Mouse (Mus musculus) C2C12 (cell line): Measurements from ENCODE around the gene Cadm1.

Source experiments
- CEBPB ChIP-seq: IDR thresholded peaks from one replicate; pipeline ENCODE4 v1.6.1; 2011; ENCODE audit warnings: low read depth, mild to moderate bottlenecking, control low read depth, moderate library complexity
- CTCF ChIP-seq: IDR thresholded peaks from one replicate; pipeline ENCODE4 v1.5.1; 2011; ENCODE audit not compliant: control insufficient read depth, insufficient read depth, insufficient read length
- MYOD1 ChIP-seq: IDR thresholded peaks from one replicate; pipeline ENCODE4 v1.6.1; 2011; ENCODE audit warnings: low read depth; ENCODE audit not compliant: control insufficient read depth, insufficient read length
- USF1 ChIP-seq: IDR thresholded peaks from one replicate; pipeline ENCODE4 v1.6.1; 2011; ENCODE audit warnings: low read depth, mild to moderate bottlenecking, control low read depth, moderate library complexity

DNA sequence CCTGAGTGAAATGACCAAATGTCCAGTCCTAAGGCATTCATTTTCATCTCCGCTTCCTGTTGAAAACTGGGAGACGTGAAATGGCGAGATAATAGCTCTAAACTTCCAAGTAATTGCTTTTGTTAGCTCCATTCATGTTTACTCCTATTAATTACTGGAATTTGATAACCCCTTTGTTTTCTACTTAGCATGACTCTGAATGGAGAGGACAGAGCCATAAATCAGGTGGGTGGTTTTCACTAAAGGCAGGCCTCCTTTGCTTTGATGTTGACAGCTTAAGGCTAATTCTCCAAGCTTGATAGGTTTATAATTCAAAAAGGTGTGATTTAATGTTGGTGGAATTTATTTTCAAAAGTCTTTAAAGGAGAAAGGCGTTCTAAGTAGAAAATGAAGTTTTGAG, 74.0 kb downstream of the Cadm1 start:
- no peak for TF ChIP-seq CTCF
- TF ChIP-seq MYOD1: no peak
- no peak for TF ChIP-seq CEBPB
- no peak for TF ChIP-seq USF1
